Mouse (Mus musculus) left cerebral cortex, adult 18-20 months (tissue): ENCODE measurements at regions not wholly inside any gene's neighbourhood (a gene's known extent, or its start where the extent isn't known, plus 50 kb on each side); places are given as distances from the start of the nearest gene placed in this dataset.

ENCODE experiments used
- DNase-seq, 2 experiments: peaks; one replicate each; pipeline ENCODE4 v3.0.0; 2021 to 2022; ENCODE audit warnings: low spot score in 2 of 2, mixed read lengths in 1 of 2

- no peak for DNase-seq
These were observed 108.5 kb upstream of the Gm12830 start for GRCm38 (mm10) chr4:114712921-114713527.

GRCm38 (mm10) chr4:114716703-114717102, 104.8 kb upstream of the Gm12830 start:
- no peak for DNase-seq

GRCm38 (mm10) chr4:114720696-114721095, 100.8 kb upstream of the Gm12830 start:
- DNase-seq, result no peak

- no peak for DNase-seq
These were observed 100.1 kb upstream of the Gm12830 start for GRCm38 (mm10) chr4:114721386-114721785.

DNA sequence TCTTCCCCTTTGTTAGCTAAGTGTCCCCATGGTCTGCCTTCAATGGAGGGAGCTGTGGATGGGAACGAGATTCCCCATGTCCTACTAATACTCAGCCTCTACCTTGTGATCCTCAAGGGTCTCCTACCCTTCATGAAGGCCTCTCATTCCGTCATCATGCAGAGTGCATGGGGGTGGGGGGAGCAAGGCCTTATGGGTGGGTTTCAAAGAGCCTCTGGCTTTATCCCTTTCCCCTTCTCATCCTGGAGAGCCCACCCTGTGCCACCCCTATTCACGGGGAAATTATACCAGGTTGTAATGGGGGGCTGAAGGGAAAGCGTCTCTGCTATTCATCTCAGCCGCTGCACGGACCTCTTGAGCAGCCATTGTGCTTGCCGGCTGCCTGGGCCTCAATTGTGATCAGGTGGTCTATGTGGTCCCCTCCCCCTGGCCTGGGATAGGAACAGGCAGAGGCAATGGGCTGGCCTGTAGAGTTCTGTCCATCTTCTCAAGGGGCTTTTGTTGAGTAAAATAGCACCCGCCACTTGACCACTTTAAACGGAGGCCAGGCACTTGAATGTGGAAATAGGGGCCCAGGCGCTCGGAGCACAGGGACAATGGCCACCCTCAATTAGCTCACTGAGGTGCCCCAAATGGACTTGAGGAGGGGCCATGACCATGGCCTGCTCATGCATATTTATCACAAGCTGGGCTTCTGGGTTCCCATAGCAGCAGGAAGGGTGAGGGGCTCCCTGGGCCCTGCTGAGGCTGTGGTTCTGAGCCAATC, 93.1 kb upstream of the Gm12830 start:
- no peak for DNase-seq

DNA sequence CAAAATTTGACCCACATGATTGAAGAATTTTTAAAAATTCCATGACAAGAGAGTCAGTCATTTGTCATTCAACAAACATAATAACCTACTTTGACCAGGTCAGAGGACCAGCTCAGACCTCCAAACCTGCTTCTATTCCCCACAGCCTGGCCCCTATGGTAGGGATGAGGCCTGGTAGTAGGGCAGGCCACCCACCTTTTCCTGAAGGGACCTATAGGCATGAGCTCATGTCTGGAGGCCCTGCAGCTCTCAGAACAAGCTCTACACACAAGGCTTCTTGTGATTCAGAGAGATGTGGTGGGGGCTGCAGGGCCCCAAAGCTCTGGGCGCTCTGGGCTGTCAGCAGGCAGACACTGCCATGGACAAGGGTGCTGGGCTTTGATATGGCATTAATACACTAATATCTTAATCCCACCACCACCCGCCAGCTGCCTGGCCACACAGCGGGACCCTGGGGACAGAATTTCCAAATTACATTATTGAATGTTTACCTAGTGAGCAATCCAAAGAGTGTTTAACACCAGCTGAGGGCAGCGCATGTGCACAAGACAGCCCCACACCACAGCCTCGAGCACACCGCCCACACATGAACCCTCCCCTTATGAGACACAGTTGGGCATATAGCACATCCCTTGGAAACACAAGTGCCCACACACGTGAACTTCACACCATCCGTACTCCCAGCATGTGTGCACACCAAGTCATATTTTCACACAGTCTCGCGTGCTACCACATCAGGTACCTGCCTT, 88.1 kb upstream of the Gm12830 start:
- DNase-seq, result no peak

DNA sequence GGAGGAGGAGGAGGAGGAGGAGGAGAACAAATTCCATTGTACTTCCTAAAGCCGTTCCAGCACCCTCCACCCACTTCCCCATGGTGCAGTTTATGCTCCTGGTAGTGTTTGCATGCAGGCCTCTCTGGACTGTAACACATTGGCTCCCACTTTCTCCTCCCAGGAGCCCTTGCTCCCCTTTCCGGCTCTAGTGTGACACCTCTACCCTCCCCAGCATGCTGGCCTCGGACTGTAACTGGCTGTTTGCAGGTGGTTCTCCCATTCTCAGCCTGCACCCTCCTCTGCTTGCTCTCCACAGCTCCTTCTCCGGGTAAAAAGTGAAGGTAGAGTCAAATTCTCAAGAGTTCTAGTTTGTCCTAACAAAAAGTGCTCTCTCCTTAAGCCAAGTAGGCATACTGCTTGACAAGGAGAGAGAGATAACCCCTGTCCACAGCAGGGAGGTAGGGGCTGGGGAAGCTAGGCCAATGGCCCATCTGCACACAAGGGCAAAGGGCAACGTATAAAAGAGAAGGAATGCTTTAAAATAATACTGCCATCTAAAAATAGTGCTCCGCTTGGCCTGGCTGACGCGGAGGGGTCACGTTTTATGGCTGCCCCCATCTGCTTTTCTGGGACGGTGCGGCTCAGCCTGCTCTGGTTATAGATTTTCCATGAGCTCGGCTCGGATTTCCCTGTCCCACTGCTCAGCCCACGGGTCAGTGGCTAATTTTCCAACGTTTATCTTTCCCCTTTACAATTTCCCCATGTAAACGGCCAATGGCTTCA, 82.4 kb upstream of the Gm12830 start:
- DNase-seq, result no peak

GRCm38 (mm10) chr4:114748131-114748530, 73.4 kb upstream of the Gm12830 start:
- no peak for DNase-seq

- DNase-seq, result no peak
These were observed 61.7 kb upstream of the Gm12830 start for GRCm38 (mm10) chr4:114759837-114760236.

GRCm38 (mm10) chr4:114766643-114767393, 54.7 kb upstream of the Gm12830 start:
- no peak for DNase-seq
